Mouse (Mus musculus) liver, adult 2 months (tissue): Measurements from ENCODE around the gene Ubl5. TPM values are rescaled to one million over a fixed set of nuclear protein-coding genes. Genes with fewer than 3 reads are reported as not detected.

Source experiments
- DNase-seq: peaks from one replicate; pipeline ENCODE4 v3.0.0-alpha.2; 2011; ENCODE audit warnings: low read depth, low spot score; ENCODE audit errors: extremely low read depth
- H3K27ac ChIP-seq: fragments of 200-500 bp; replicated peaks from 2 replicates; pipeline ENCODE4 v1.5.1; 2012; ENCODE audit warnings: low read depth, mild to moderate bottlenecking, control low read depth, inconsistent platforms, low read length; ENCODE audit not compliant: insufficient read depth
- H3K27me3 ChIP-seq: fragments of 200-500 bp; 2 replicates; pipeline ENCODE4 v1.6.1; 2012; ENCODE audit warnings: mild to moderate bottlenecking, moderate library complexity, low read length, inconsistent platforms; ENCODE audit not compliant: control insufficient read depth, insufficient read depth
- H3K36me3 ChIP-seq: fragments of 200-500 bp; 2 replicates; pipeline ENCODE4 v1.6.1; 2012; ENCODE audit warnings: low read length, inconsistent platforms; ENCODE audit not compliant: control insufficient read depth, insufficient read depth
- H3K4me1 ChIP-seq: fragments of 200-500 bp; 2 replicates; pipeline ENCODE4 v1.6.1; 2011; ENCODE audit warnings: low read length; ENCODE audit not compliant: control insufficient read depth, insufficient read depth
- H3K4me3 ChIP-seq: fragments of 200-500 bp; 2 replicates; pipeline ENCODE4 v1.5.1; 2011; ENCODE audit warnings: low read depth, mild to moderate bottlenecking, control low read depth, low read length, moderate library complexity; ENCODE audit not compliant: insufficient read depth
- H3K79me2 ChIP-seq: fragments of 200-500 bp; 2 replicates; pipeline ENCODE4 v1.6.1; 2012; ENCODE audit warnings: inconsistent platforms, mild to moderate bottlenecking, low read length, moderate library complexity; ENCODE audit not compliant: control insufficient read depth, insufficient read depth
- H3K9ac ChIP-seq: fragments of 200-500 bp; 2 replicates; pipeline ENCODE4 v1.6.1; 2012; ENCODE audit warnings: low read depth, mild to moderate bottlenecking, control low read depth, inconsistent platforms, low read length
- CTCF ChIP-seq: fragments of 200-500 bp; IDR thresholded peaks from 2 replicates; pipeline ENCODE4 v1.5.1; 2011; ENCODE audit warnings: low read depth, low read length, control low read depth
- POLR2A ChIP-seq: fragments of 200-500 bp; IDR thresholded peaks from 2 replicates; pipeline ENCODE4 v1.6.1; 2011; ENCODE audit warnings: low read length, control low read depth; ENCODE audit not compliant: insufficient read depth; ENCODE audit errors: extremely low read depth
- WGBS: fragments of 180-500 bp; shearing (Covaris S2); methylation state at CpG from one replicate; pipeline ENCODE4 v1.1.7; 2018; 5-methylcytosine and 5-hydroxymethylcytosine counted together
- polyA plus RNA-seq: library from polyadenylated mRNA; depleted of rRNA; stranded (reverse); fragments of >200 nt; gene quantifications from 2 replicates; pipeline ENCODE4 v1.2.3, GENCODE M21; 2012
- total RNA-seq: library from RNA; depleted of rRNA; stranded (reverse); fragments of >200 nt; gene quantifications from 2 replicates; pipeline ENCODE4 v1.2.3, GENCODE M21; 2014

The Ubl5 gene
- total and polyA plus RNA-seq, 2 experiments = 72.7 to 261 TPM

DNA sequence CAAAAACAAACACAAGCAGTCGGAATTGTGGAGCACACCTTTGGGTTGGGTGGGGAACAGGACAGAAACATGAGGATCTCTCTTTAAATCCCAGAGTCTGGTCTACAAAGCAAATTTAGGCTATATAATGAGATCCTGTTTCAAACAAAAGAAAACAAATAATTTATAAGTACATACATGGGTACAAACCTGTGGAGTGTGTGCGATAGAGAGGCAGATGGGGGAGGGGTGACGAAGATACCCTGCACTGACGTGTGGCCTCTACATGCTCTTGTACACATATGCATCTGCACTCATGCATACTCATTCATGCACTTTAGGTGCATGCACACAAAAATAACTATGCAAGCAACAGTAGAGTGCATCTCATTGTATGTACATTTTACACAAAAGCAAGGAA lies 3.2 kb upstream of the Ubl5 start:
- H3K27me3 ChIP-seq = no peaks in the 10 kb centered on the region
- no peak overlapping the region for H3K4me3 ChIP-seq
- no peak for TF ChIP-seq POLR2A
- TF ChIP-seq CTCF = no peak
- 91% methylated on average over 4 of the region's 4 CpGs for WGBS
- H3K36me3 ChIP-seq = peaks cover 4% of the 10 kb centered on the region; the same call in 1 of the 2 replicates
- DNase-seq = no peak
- H3K4me1 ChIP-seq = peaks cover 11% of the 10 kb centered on the region
- H3K9ac ChIP-seq = no peak overlapping the region
- H3K27ac ChIP-seq = no peak overlapping the region
- peaks cover 11% of the 10 kb centered on the region for H3K79me2 ChIP-seq

- H3K9ac ChIP-seq = no peak overlapping the region
- no peaks in the 10 kb centered on the region for H3K27me3 ChIP-seq
- no peak for DNase-seq
- WGBS = 26% methylated on average over 6 of the region's 6 CpGs
- no peak overlapping the region for H3K27ac ChIP-seq
- peaks cover 4% of the 10 kb centered on the region; the same call in 1 of the 2 replicates for H3K36me3 ChIP-seq
- peaks cover 14% of the 10 kb centered on the region for H3K4me1 ChIP-seq
- peaks cover 11% of the 10 kb centered on the region for H3K79me2 ChIP-seq
- TF ChIP-seq POLR2A (no peak), CTCF (no peak)
- H3K4me3 ChIP-seq = no peak overlapping the region
These were observed 1.2 kb upstream of the Ubl5 start for GRCm38 (mm10) chr9:20641501-20641900.

GRCm38 (mm10) chr9:20642896-20643466 lies 303 bp downstream of the Ubl5 start:
- peak overlapping the region; percentile 49 for H3K27ac ChIP-seq
- H3K4me3 ChIP-seq = peak overlapping the region; percentile 77
- peaks cover 11% of the 10 kb centered on the region for H3K79me2 ChIP-seq
- H3K27me3 ChIP-seq = no peaks in the 10 kb centered on the region
- peaks cover 14% of the 10 kb centered on the region for H3K4me1 ChIP-seq
- 2% methylated on average over 30 of the region's 30 CpGs for WGBS
- H3K9ac ChIP-seq = peak overlapping the region; percentile 58
- 0 out of 2 replicates have a peak, but pooled peaks cover 1% of the 10 kb centered on the region for H3K36me3 ChIP-seq
- TF ChIP-seq POLR2A (0 out of 2 replicates have a peak, but pooled peaks have one; percentile 16), CTCF (0 out of 2 replicates have a peak, but pooled peaks have one; percentile 7)
- peak; percentile 77 for DNase-seq

GRCm38 (mm10) chr9:20643781-20644180 lies 1.1 kb downstream of the Ubl5 start:
- 3% methylated on average over 13 of the region's 13 CpGs for WGBS
- Histone ChIP-seq H3K79me2 (peaks cover 11% of the 10 kb centered on the region), H3K27me3 (no peaks in the 10 kb centered on the region), H3K9ac (peak overlapping the region; percentile 63), H3K4me3 (peak overlapping the region; percentile 77), H3K4me1 (peaks cover 14% of the 10 kb centered on the region), H3K36me3 (0 out of 2 replicates have a peak, but pooled peaks cover 1% of the 10 kb centered on the region), H3K27ac (peak overlapping the region; percentile 49; the same call in 1 of the 2 replicates)
- TF ChIP-seq POLR2A (no peak), CTCF (no peak)
- peak; percentile 22 for DNase-seq

GRCm38 (mm10) chr9:20644360-20645081 lies 1.8 kb downstream of the Ubl5 start, which contains the start of gene Fbxl12:
Gene Fbxl12, minus strand, starts transcription at chr9:20644767.
- TF ChIP-seq CTCF = no peak
- TF ChIP-seq POLR2A = peak; percentile 63; the same call in 1 of the 2 replicates
- WGBS = under 1% methylated on average over 43 of the region's 43 CpGs
- H3K27me3 ChIP-seq = no peaks in the 10 kb centered on the region
- H3K27ac ChIP-seq = peak within 1 kb of the TSS; percentile 75
- DNase-seq = peak; percentile 83
- peaks cover 11% of the 10 kb centered on the region for H3K79me2 ChIP-seq
- peak within 1 kb of the TSS; percentile 77 for H3K4me3 ChIP-seq
- 0 out of 2 replicates have a peak, but pooled peaks cover 1% of the 10 kb centered on the region for H3K36me3 ChIP-seq
- peaks cover 14% of the 10 kb centered on the region for H3K4me1 ChIP-seq
- H3K9ac ChIP-seq = peak within 1 kb of the TSS; percentile 85
